ENCODE assay signal across 9 mouse cellular contexts in the genomic region with DNA sequence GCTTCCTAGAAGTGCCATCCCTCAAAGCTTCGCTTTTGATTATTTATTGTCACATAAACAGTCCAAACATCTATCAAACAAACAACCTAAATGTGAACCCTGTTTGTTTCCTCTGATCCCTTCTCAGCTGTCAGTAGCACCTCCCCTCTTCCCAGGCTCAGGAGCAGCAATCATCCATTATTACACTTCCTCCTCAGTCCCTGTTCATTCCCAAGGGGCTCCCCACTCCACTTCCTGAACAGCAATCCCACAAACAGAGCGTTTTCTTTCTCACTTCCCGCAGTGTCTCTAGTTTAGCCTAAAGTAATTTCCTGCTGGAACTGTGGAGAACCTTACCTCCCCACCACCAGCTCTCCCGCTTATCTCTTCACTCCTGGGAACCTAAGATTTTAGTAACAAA.
DNase-seq lines count a peak whose midpoint lies in the region; ATAC-seq and TF ChIP-seq lines count a peak whose summit lies in the region.
"Had no signal": no experiment of that assay in that cellular context is flagged by ENCODE, and none has a peak within 500 bp of the region (broad histone marks: within the 10 kb centered on the region; RNA-seq: fewer than 3 reads in every experiment).

No protein-coding gene starts in this region.

- H3K4me3 ChIP-seq in lung, postnatal 0 days (ENCODE audit: low read depth, low read length): no peak overlapping the region
- H3K4me3 ChIP-seq in layer of hippocampus, adult 2 months: no peak overlapping the region

- H3K9ac ChIP-seq in lung, postnatal 0 days (replicated peaks; ENCODE audit: low read depth): no peak overlapping the region

- H3K9me3 ChIP-seq in lung, postnatal 0 days (ENCODE audit: low read length): no peaks in the 10 kb centered on the region

- no peaks in the 10 kb centered on the region for H3K27me3 ChIP-seq in lung, postnatal 0 days (replicated peaks; ENCODE audit: insufficient read depth, low read length)
- H3K27me3 ChIP-seq: CH12.LX had no signal

- no peak for TF ChIP-seq EP300 in lung, postnatal 0 days (IDR thresholded peaks at IDR 0.05)

- intact Hi-C loops in heart, postnatal 25 days (cut with DNase I): loop anchor here (10.0 kb wide), 1 partner anchor 228 kb away; no protein-coding TSS in a partner anchor
- intact Hi-C loops in heart, postnatal 14 days (cut with DNase I): loop anchor here (2.0 kb wide), 1 partner anchor 90 kb away; no protein-coding TSS in a partner anchor

- DNase-seq in heart, adult 11 months: peak; percentile 97
- no peak for DNase-seq in heart, postnatal 25 days (ENCODE audit: low spot score)
- DNase-seq in embryo, embryonic 10 days (ENCODE audit: low spot score): peak; percentile 48
- peak; percentile 32 to 57 for DNase-seq in heart, postnatal 14 days
- DNase-seq in lung, postnatal 0 days (ENCODE audit: low spot score): peak; percentile 52
- no peak for DNase-seq in layer of hippocampus, adult 2 months (ENCODE audit: low spot score in 2 of 2)
- DNase-seq in right cerebral cortex, postnatal 36 days (ENCODE audit: low spot score in 2 of 2): no peak
- DNase-seq in layer of hippocampus, postnatal 25 days (ENCODE audit: extremely low spot score in 1 of 2, low spot score in 1 of 2): no peak

- no peak for TF ChIP-seq CTCF in lung, postnatal 0 days (IDR thresholded peaks at IDR 0.05)
- no peak for TF ChIP-seq CTCF in layer of hippocampus, adult 2 months (conservative IDR thresholded peaks at IDR 0.05)

- ATAC-seq in lung, postnatal 0 days: peak; percentile 51

- peaks cover 17% of the 10 kb centered on the region for H3K4me1 ChIP-seq in lung, postnatal 0 days (ENCODE audit: insufficient read depth, low read depth, low read length)

- WGBS in lung, postnatal 0 days: 35% methylated on average over 4 of the region's 4 CpGs

- no peaks in the 10 kb centered on the region for H3K36me3 ChIP-seq in lung, postnatal 0 days (ENCODE audit: insufficient read depth, low read length)

- H3K4me2 ChIP-seq in lung, postnatal 0 days (replicated peaks; ENCODE audit: low read depth, low read length): no peak overlapping the region

- H3K27ac ChIP-seq in lung, postnatal 0 days (ENCODE audit: low read length): peak overlapping the region; percentile 57
- H3K27ac ChIP-seq in layer of hippocampus, adult 2 months: no peak overlapping the region

Comparison
In these comparisons a context has a peak if more than half of its experiments do, and no peak if none do; other contexts are left out.
1. DNase-seq: peak in heart, adult 11 months (single experiment), embryo, embryonic 10 days (single experiment), heart, postnatal 14 days (2 of 2) and lung, postnatal 0 days (single experiment); none in heart, postnatal 25 days (single experiment), layer of hippocampus, adult 2 months (0 of 2), right cerebral cortex, postnatal 36 days (0 of 2) and layer of hippocampus, postnatal 25 days (0 of 2).